Mouse (Mus musculus) MEL (cell line): ENCODE measurements around the gene Iscu. TPM values are rescaled to one million over a fixed set of nuclear protein-coding genes. Genes with fewer than 3 reads are reported as not detected.

Experiments used
- DNase-seq: peaks from one replicate; pipeline ENCODE4 v3.0.0; 2011; ENCODE audit warnings: low read depth, low spot score
- H3K27ac ChIP-seq: 2 replicates; pipeline ENCODE4 v1.5.1; 2012; ENCODE audit warnings: low read depth, mild to moderate bottlenecking, control low read depth, low read length, moderate library complexity; ENCODE audit not compliant: control insufficient read depth
- H3K27me3 ChIP-seq, 2 experiments: fragments of 150-350 bp in 1 of 2; sonication (generic) in 1 of 2; 2 replicates each; pipeline ENCODE4 v1.6.1; 2012; ENCODE audit warnings: low read length in 2 of 2, mild to moderate bottlenecking in 2 of 2, improper control_type of control experiment in 1 of 2, moderate library complexity in 1 of 2; ENCODE audit not compliant: insufficient read depth in 2 of 2, control insufficient read depth in 1 of 2
- H3K36me3 ChIP-seq, 2 experiments: 2 replicates each; pipeline ENCODE4 v1.6.1; 2012 to 2014; ENCODE audit warnings: low read length in 2 of 2, improper control_type of control experiment in 1 of 2, inconsistent platforms in 1 of 2, mild to moderate bottlenecking in 1 of 2; ENCODE audit not compliant: insufficient read depth in 2 of 2, control insufficient read depth in 1 of 2
- H3K4me1 ChIP-seq, 2 experiments: fragments of 150-350 bp in 1 of 2; sonication (generic) in 1 of 2; 2 replicates each; pipeline ENCODE4 v1.6.1; 2012; ENCODE audit warnings: low read length in 2 of 2, improper control_type of control experiment in 1 of 2, mild to moderate bottlenecking in 1 of 2; ENCODE audit not compliant: insufficient read depth in 2 of 2, control insufficient read depth in 1 of 2
- H3K4me3 ChIP-seq, 2 experiments: fragments of 150-350 bp in 1 of 2; sonication (generic) in 1 of 2; 2 replicates each; pipeline ENCODE4 v1.5.1; 2012; ENCODE audit warnings: low read depth in 2 of 2, low read length in 2 of 2, mild to moderate bottlenecking in 2 of 2, moderate library complexity in 2 of 2, control low read depth in 1 of 2, improper control_type of control experiment in 1 of 2; ENCODE audit not compliant: control insufficient read depth in 1 of 2, insufficient read depth in 1 of 2
- H3K79me2 ChIP-seq: 2 replicates; pipeline ENCODE4 v1.6.1; 2012; ENCODE audit warnings: mild to moderate bottlenecking, low read length, moderate library complexity; ENCODE audit not compliant: control insufficient read depth, poor library complexity, insufficient read depth
- H3K9ac ChIP-seq: 2 replicates; pipeline ENCODE4 v1.6.1; 2012; ENCODE audit warnings: low read depth, mild to moderate bottlenecking, control low read depth, low read length, moderate library complexity; ENCODE audit not compliant: control insufficient read depth, poor library complexity, severe bottlenecking
- H3K9me3 ChIP-seq: fragments of 150-350 bp; sonication (generic); replicated peaks from 2 replicates; pipeline ENCODE4 v1.6.1; 2012; ENCODE audit warnings: mild to moderate bottlenecking, low read length, improper control_type of control experiment, moderate library complexity; ENCODE audit not compliant: insufficient read depth
- CHD1 ChIP-seq: IDR thresholded peaks from 2 replicates; pipeline ENCODE4 v1.6.1; 2012; ENCODE audit warnings: low read depth, mild to moderate bottlenecking, inconsistent platforms, low read length, improper control_type of control experiment
- CTCF ChIP-seq, 3 experiments: IDR thresholded peaks in 2 of 3; conservative IDR thresholded peaks in 1 of 3; 2 replicates each; pipeline ENCODE4 v1.5.1; 2011 to 2012; ENCODE audit warnings: low read length in 3 of 3, low read depth in 2 of 3, mild to moderate bottlenecking in 2 of 3, improper control_type of control experiment in 1 of 3, inconsistent platforms in 1 of 3, mixed read lengths in 1 of 3, moderate library complexity in 1 of 3; ENCODE audit not compliant: control insufficient read depth in 1 of 3, insufficient read depth in 1 of 3, poor library complexity in 1 of 3, severe bottlenecking in 1 of 3
- E2F4 ChIP-seq: IDR thresholded peaks from 2 replicates; pipeline ENCODE4 v1.6.1; 2011; ENCODE audit warnings: low read depth, low read length, improper control_type of control experiment, borderline replicate concordance
- ELF1 ChIP-seq: IDR thresholded peaks from 2 replicates; pipeline ENCODE4 v1.6.1; 2014; ENCODE audit warnings: low read depth, mild to moderate bottlenecking, inconsistent platforms, low read length, improper control_type of control experiment, moderate library complexity
- KAT2A ChIP-seq: conservative IDR thresholded peaks from 2 replicates; pipeline ENCODE4 v1.6.1; 2012; ENCODE audit warnings: low read depth, low read length, improper control_type of control experiment, inconsistent platforms
- MAFK ChIP-seq: IDR thresholded peaks from 2 replicates; pipeline ENCODE4 v1.6.1; 2011; ENCODE audit warnings: low read depth, mild to moderate bottlenecking, low read length, improper control_type of control experiment, borderline replicate concordance
- MEF2A ChIP-seq: IDR thresholded peaks from 2 replicates; pipeline ENCODE4 v1.6.1; 2014; ENCODE audit warnings: low read depth, mild to moderate bottlenecking, inconsistent platforms, low read length, improper control_type of control experiment; ENCODE audit not compliant: poor library complexity, insufficient replicate concordance, severe bottlenecking; ENCODE audit errors: extremely low read depth
- MYB ChIP-seq: IDR thresholded peaks from 2 replicates; pipeline ENCODE4 v1.6.1; 2011; ENCODE audit warnings: mild to moderate bottlenecking, low read depth, low read length, improper control_type of control experiment
- NELFE ChIP-seq: IDR thresholded peaks from 2 replicates; pipeline ENCODE4 v1.6.1; 2011; ENCODE audit warnings: low read depth, low read length, improper control_type of control experiment
- NRF1 ChIP-seq: IDR thresholded peaks from 2 replicates; pipeline ENCODE4 v1.6.1; 2014; ENCODE audit warnings: low read depth, mild to moderate bottlenecking, inconsistent platforms, low read length, improper control_type of control experiment, moderate library complexity; ENCODE audit not compliant: poor library complexity, insufficient read depth, severe bottlenecking
- RCOR1 ChIP-seq: IDR thresholded peaks from 2 replicates; pipeline ENCODE4 v1.6.1; 2012; ENCODE audit warnings: low read depth, mild to moderate bottlenecking, inconsistent platforms, low read length, improper control_type of control experiment
- TAL1 ChIP-seq: IDR thresholded peaks from 2 replicates; pipeline ENCODE4 v1.6.1; 2012; ENCODE audit warnings: mild to moderate bottlenecking, inconsistent platforms, low read length, moderate library complexity, mixed read lengths
- USF1 ChIP-seq: IDR thresholded peaks from 2 replicates; pipeline ENCODE4 v1.6.1; 2014; ENCODE audit warnings: low read depth, mild to moderate bottlenecking, inconsistent platforms, low read length, improper control_type of control experiment, moderate library complexity
- USF2 ChIP-seq, 2 experiments: IDR thresholded peaks; 2 replicates each; pipeline ENCODE4 v1.6.1; 2011 to 2012; ENCODE audit warnings: improper control_type of control experiment in 2 of 2, low read length in 2 of 2, borderline replicate concordance in 1 of 2, inconsistent platforms in 1 of 2, low read depth in 1 of 2, mild to moderate bottlenecking in 1 of 2; ENCODE audit not compliant: insufficient read depth in 1 of 2
- ZC3H11A ChIP-seq: IDR thresholded peaks from 2 replicates; pipeline ENCODE4 v1.6.1; 2012; ENCODE audit warnings: low read depth, mild to moderate bottlenecking, inconsistent platforms, low read length, improper control_type of control experiment
- ZMIZ1 ChIP-seq: IDR thresholded peaks from 2 replicates; pipeline ENCODE4 v1.6.1; 2012; ENCODE audit warnings: low read depth, mild to moderate bottlenecking, inconsistent platforms, low read length, improper control_type of control experiment, moderate library complexity
- polyA plus RNA-seq, 2 experiments: library from polyadenylated mRNA; stranded (reverse) in 1 of 2; unstranded in 1 of 2; fragments of >175 nt in 1 of 2; fragments of >200 nt in 1 of 2; gene quantifications; 2 replicates each; pipeline versions ENCODE4 v1.2.1 to v1.2.4; 2012; ENCODE audit warnings: low replicate concordance in 2 of 2, low read depth in 1 of 2; ENCODE audit not compliant: insufficient read length in 2 of 2, insufficient read depth in 1 of 2, missing spikeins in 1 of 2
- total RNA-seq: library from RNA; depleted of rRNA; stranded (reverse); fragments of 300-350 nt; gene quantifications from 2 replicates; pipeline ENCODE4 v1.2.3, GENCODE M21; 2012

Iscu gene
- total and polyA plus RNA-seq, 3 experiments: 95.7 to 150 TPM; not detected in 1

- TF ChIP-seq NRF1: no peak
- TF ChIP-seq USF2 (IDR thresholded peaks at IDR 0.05; ENCODE audit: borderline replicate concordance in 1 of 2, insufficient read depth in 1 of 2, low read depth in 1 of 2, low read length in 2 of 2): no peak
- DNase-seq: no peak
- H3K4me1 ChIP-seq: no peaks in the 10 kb centered on the region
- no peak overlapping the region for H3K4me3 ChIP-seq
- H3K9ac ChIP-seq: no peak overlapping the region
- H3K9me3 ChIP-seq: no peaks in the 10 kb centered on the region
- H3K27me3 ChIP-seq: no peaks in the 10 kb centered on the region
- no peak overlapping the region for H3K27ac ChIP-seq
- no peaks in the 10 kb centered on the region for H3K79me2 ChIP-seq
- no peaks in the 10 kb centered on the region for H3K36me3 ChIP-seq
Measured at GRCm38 (mm10) chr5:113799691-113800090, 27.1 kb downstream of the Iscu start.

DNA sequence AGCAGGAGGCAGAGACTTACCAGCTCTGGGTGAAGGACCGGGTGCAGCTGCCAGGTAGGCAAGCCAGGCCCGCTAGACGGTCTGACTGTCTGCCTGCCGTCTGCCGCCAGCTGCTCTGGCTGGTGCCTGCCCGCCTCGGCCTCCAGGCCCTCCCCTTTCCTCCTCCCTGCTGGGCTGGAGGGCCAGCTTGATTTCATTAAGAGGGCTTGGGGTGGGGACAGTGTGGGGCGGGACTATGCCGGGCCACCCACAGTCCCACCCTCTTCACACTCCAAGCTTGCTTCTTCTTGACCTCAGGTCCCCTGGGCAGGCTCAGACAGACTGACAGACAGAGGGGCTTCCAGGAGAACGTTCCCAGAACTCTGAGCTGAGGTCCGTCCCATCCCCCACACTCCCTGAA, 27.7 kb downstream of the Iscu start, which contains the start of gene Tmem119:
Gene Tmem119 (minus strand): TSS at position 237 of the 400 bp plus-strand sequence.
- H3K9me3 ChIP-seq: no peaks in the 10 kb centered on the region
- H3K27ac ChIP-seq: no peak within 1 kb of the TSS
- no peak for DNase-seq
- no peaks in the 10 kb centered on the region for H3K27me3 ChIP-seq
- H3K79me2 ChIP-seq: no peaks in the 10 kb centered on the region
- H3K9ac ChIP-seq: no peak within 1 kb of the TSS
- H3K4me1 ChIP-seq: no peaks in the 10 kb centered on the region
- no peaks in the 10 kb centered on the region for H3K36me3 ChIP-seq
- no peak within 1 kb of the TSS for H3K4me3 ChIP-seq
- TF ChIP-seq MYB (no peak), E2F4 (no peak), CTCF (IDR thresholded peaks at IDR 0.05 in 2 of 3, conservative IDR thresholded peaks at IDR 0.05 in 1 of 3; ENCODE audit: control insufficient read depth in 1 of 3, insufficient read depth in 1 of 3, low read depth in 2 of 3, low read length in 3 of 3, poor library complexity in 1 of 3, severe bottlenecking in 1 of 3) (no peak), ZC3H11A (no peak), NRF1 (no peak), CHD1 (no peak), ELF1 (no peak), RCOR1 (no peak)
- TF ChIP-seq, all 39 proteins: peak for 0

DNA sequence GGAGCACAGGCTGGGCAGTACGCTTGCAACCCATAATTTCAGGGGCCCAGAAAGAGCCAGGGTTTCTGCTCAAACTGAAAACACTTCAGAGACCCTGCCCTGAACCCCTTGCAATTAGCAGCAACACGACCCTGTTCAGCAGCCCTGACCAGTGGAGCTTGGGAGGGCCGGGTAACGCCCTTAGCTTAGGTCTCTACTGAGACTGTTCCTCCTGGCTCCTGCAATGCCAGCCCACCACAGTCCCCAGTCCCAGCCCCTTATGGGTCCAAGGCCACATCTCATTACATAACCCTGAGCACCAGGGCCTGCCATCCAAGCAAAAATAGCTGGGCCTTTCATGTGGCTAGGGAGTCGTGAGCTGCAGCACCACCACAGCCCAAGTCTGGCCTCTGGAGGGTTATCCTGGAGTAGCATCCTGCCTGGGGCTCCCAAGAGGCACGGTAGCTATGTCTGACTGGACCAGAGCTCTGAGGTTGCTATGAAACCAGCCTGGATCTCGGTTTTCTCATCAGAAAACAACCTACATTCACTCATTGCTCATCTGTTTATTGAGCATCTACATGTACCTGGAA, 31.9 kb downstream of the Iscu start:
- no peak overlapping the region for H3K4me3 ChIP-seq
- DNase-seq: no peak
- no peaks in the 10 kb centered on the region for H3K36me3 ChIP-seq
- H3K9ac ChIP-seq: no peak overlapping the region
- H3K27me3 ChIP-seq: no peaks in the 10 kb centered on the region; a peak in 1 of 4 replicates
- H3K79me2 ChIP-seq: no peaks in the 10 kb centered on the region
- no peaks in the 10 kb centered on the region for H3K4me1 ChIP-seq
- TF ChIP-seq TAL1: no peak
- TF ChIP-seq ZMIZ1: no peak
- TF ChIP-seq MEF2A: no peak
- no peak for TF ChIP-seq MAFK
- TF ChIP-seq USF1: no peak
- no peak for TF ChIP-seq NELFE
- no peak for TF ChIP-seq KAT2A
- TF ChIP-seq, all 39 proteins: peak for 0
- Histone ChIP-seq H3K9me3 (no peaks in the 10 kb centered on the region), H3K27ac (no peak overlapping the region)
